Mouse (Mus musculus) spleen, adult 12 weeks (tissue): ENCODE results near the gene Zfp518b.

Experiments
- DNase-seq: peaks from one replicate; pipeline ENCODE4 v3.0.0; 2022; ENCODE audit warnings: low spot score

Zfp518b gene

GRCm38 (mm10) chr5:38632463-38633449, 51.9 kb downstream of the Zfp518b start:
- peak; percentile 2 for DNase-seq

DNA sequence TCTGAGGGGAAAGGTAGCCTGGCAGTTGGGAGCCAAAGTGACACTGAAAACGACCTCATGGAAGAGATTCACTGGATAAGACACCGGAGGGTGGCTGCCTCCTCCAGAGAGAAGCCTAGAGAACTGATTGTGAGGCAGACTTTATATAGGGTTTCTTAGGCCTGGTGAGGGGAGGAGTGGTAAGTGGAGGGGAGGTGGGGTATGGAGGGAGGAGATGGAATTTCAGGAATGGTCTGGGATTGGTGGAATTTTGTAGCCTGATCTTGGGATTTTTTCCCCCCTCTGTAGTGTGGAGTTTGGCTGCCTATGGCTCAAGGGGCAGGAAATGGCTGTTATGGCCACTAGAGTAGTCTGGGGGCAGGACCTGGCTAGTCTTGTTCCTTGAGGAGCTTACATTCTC, 56.6 kb downstream of the Zfp518b start:
- no peak for DNase-seq

GRCm38 (mm10) chr5:38626883-38627282, 57.7 kb downstream of the Zfp518b start:
- no peak for DNase-seq

- no peak for DNase-seq
Observed at GRCm38 (mm10) chr5:38620783-38621182, 63.8 kb downstream of the Zfp518b start.

DNA sequence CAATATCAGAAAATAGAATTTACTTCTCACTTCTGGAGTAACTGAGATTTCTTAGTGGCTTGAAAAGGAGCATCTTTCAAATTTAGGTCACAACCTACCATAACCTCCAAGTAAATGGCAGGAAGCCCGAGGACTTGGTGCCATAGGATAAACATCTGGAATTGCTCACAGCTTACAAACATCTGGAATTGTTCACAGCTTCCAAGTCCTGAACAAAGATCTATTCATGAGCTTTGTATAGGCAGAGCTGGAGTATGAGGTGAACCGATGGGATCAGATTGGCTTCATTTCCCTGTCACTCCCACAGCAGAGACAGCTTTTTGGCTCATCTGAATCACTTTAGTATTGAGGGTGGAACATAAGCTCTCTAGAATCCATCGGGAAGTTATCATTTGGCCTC, 65.7 kb downstream of the Zfp518b start:
- no peak for DNase-seq
